Mouse (Mus musculus) R1 (cell line): ENCODE measurements around the gene Ooep.
"Not testable (repeated sequence)": the region's sequence is repeated elsewhere in the genome, so short reads cannot be mapped to it uniquely, and the experiment has no call there.

Experiments used
- DNase-seq: peaks from one replicate; pipeline ENCODE4 v3.0.0-alpha.2; 2018; ENCODE audit warnings: low read depth, low spot score

Gene Ooep

GRCm38 (mm10) chr9:78367959-78368358, 10.6 kb downstream of the Ooep start, which contains the start of gene Dppa5a:
Gene Dppa5a, minus strand, starts transcription at chr9:78368177.
- peak; percentile 95 for DNase-seq

DNA sequence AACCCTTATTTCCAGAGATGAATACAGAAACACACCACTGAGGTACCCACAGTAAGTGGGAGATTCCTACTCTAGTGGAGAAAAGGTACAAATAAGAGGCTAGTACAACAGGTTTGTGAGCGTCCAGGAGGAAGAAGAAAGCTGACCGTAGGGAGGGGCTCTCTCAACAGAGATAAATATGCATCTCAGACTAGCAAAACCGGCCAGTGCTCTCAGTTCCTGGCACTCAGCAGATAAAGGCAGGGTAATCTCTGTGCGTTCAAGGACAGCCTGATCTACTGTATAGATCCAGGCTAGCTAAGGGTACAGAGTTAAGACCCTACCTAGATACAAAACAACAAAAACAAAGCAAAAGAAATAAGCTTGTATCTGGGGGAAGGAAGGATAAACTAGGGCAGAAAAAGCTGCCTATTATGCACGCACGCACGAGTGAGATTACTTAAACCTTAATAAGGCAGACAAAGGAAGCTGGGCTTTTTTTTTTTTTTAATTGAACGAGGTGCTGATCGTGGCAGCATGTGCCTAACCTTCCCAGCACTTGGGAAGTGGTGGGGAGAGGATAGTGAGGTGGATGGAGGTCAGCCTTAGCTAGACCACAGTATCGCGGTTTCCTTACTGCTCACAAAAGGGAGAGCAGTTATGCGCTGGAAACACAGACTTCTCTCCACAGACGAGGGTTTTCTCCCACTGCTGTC, 12.5 kb downstream of the Ooep start:
- DNase-seq, result peak; percentile 75

- DNase-seq, result peak; percentile 95
Measured at GRCm38 (mm10) chr9:78364701-78365100, 13.8 kb downstream of the Ooep start.

DNA sequence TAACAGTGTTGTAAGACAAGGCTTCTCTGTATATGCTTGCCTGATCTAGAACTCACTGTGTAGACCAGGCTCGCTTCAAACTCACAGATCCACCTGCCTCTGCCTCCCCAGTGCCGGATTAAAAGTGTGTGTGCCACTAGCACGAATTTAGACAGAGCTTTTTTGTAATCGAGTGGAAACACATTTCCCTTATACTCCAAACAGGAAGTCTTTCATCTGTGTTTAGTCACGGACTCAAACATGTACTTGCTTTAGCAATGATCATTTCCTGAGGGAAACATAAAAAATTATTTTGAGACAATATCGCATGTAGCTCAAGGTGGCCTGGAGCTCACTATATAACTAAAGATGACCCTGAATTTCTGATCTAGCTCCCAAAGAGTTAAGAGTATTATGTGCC, 15.2 kb downstream of the Ooep start:
- DNase-seq, result no peak

GRCm38 (mm10) chr9:78360484-78360872, 18.0 kb downstream of the Ooep start:
- DNase-seq, result peak; percentile 83

DNA sequence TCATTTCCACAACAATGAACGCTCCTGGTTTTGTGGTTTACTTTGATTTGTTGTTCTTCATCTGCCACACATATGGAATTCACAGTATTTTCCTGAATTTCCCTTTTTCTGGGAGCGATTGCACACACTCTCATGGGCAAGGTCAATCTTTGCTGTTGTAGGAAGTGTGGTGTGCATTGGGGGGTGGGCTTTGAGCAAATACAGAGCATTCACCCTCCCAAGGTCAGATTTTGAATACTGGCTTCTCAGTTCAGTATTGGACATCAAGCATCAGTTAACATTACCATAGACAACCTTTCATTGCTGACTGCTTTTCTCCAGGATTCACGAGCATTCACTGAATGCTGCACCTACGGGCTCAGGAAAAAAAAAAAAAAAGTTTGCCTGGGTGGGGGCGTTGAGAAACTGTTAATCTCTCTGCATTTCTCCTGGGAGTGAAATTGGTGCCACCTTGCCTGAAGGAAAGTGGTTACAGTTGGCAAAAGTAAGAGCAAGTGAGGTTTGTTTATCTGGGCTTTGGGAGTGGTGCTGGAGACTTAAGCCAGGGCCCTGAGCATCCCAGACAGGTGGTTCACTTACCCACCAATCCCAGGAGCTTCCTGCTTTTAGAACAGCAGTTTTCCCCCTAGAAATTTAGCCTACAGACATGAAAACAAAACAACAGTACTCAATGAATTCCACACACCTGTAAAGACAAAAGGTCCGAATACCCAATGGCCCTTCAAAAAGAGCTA, 18.6 kb downstream of the Ooep start:
- peak; percentile 78 for DNase-seq

GRCm38 (mm10) chr9:78358053-78358452, 20.5 kb downstream of the Ooep start:
- peak; percentile 96 for DNase-seq

- DNase-seq, result no peak
Measured at GRCm38 (mm10) chr9:78355611-78356010, 22.9 kb downstream of the Ooep start, which contains the start of gene Gsta2. Gene Gsta2, minus strand, starts transcription at chr9:78355788.

DNA sequence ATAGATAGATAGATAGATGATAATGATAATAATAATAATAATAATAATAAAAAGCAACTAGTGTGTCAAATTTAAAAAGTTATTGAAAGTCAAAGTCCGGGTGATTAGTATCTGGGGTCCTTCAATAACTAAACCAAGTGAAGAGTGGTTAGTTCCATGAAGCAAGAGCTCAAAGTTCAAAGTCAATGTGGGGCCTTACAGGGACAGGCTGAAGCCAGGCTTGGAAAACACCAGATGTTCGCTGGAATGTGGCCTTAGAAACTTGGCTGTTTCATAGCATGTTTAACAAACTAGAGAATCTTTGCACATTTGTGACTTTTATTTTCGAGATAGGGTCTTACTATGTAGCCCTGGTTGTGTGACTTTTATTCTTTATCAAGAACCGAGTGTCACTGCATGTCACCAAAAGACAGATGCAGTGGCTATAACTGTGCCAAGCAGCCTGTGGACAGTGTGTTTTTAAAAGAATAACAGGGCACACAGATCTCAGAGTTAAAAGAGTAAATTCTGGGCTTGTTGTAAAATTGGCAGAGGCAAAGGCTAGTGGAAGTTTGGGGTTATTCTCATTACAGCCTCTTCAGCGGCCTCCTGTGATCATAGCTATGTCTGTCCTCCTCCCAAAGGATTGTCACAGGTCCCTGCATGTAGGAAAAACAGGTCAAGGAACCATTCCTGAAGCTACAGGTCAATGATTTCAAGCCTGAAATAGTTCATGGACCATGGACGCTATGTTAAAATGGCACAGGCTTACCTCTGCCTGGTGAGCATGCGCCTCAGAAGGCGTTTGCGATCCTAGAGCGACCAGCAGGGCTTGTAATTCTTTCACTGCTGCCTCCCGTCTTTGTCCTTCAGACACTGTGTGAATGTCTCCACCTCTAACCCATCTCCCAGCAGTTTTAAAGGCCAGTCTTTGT, 23.6 kb downstream of the Ooep start:
- no peak for DNase-seq

GRCm38 (mm10) chr9:78351504-78352220, 26.9 kb downstream of the Ooep start:
- no peak for DNase-seq

DNA sequence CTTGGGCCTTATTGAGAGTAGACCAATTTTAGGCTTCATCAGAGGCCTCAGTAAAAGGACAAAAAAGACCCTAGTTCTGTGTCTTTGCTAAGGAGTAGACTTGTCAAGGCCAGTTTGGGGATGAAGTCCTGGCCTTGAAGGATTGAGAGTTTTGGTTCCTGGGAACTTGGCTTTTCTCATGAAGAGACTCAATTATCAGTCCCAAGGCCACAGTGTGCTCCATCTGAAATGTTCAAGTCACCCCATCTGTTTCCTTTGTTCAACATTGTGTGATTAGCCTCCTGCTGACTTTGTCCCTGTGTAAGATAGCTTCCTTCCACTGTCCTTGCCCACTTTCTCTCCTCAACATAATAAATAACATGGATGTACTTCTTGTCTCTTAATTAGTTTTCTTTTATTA, 28.5 kb downstream of the Ooep start:
- DNase-seq, result peak; percentile 76

- DNase-seq, result not testable (repeated sequence)
Measured at GRCm38 (mm10) chr9:78349141-78349540, 29.4 kb downstream of the Ooep start.

GRCm38 (mm10) chr9:78348206-78349004, 30.1 kb downstream of the Ooep start:
- not testable (repeated sequence) for DNase-seq

DNA sequence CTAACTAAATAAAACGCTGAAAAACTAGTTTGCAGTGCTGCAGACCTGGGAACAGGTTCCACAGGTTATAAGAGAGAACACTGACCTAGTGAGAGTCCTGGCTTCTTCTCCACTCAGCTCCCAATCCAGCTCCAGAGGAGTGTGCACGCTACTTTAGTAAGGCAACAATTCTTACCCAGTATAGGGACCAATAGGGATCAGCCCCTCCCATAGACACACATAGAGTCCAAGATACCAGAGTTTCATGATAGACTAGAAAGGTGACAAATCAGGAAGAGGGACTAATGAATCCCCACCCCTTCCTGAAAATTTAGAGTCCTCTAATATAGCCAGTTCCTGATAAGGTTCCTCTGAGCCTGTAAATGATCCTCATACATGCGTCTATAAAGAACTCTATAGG, 31.5 kb downstream of the Ooep start:
- no peak for DNase-seq

DNA sequence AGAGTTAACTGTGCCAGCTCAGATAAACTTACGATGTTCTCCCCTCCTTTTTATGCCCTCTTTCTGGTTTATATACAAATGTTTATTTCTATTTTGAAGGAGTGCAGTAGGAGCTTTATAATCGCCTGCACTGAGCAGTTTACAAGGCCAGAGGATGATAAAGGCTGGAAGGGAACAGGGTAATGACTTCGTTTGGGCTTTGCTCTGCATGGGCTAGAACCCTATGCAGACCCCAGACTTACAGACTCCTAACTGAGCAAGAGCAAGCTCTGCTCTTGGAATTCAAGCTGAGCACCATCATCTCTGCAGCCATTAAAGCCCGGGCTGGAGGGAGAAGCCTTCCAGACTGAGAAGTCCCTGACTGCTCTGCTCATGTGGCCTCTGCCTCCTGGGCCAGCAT, 33.3 kb downstream of the Ooep start:
- not testable (repeated sequence) for DNase-seq

GRCm38 (mm10) chr9:78343055-78343454, 35.5 kb downstream of the Ooep start:
- DNase-seq, result peak; percentile 21

- not testable (repeated sequence) for DNase-seq
Measured at GRCm38 (mm10) chr9:78342494-78342893, 36.0 kb downstream of the Ooep start.

- DNase-seq, result peak; percentile 72
Measured at GRCm38 (mm10) chr9:78340324-78340723, 38.2 kb downstream of the Ooep start.

DNA sequence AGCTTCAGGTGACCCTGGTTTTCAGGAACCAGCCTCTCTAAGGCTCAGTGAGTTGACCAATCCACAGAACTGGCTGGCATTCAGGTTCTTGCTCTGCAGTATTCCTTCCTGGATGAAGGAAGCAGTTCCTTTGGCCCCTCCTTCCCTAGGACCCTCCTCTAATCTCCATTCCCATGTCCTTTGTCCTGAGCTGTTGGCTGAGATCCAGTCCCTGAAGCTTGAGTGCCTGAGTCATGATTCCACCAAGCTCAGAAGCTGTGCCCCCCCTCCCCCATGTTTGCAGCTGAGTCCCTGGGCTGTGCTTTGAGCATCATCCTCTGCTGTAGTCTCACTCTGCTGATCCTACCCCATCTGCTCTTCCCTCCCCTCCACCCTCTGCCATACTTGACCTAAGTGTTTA, 41.5 kb downstream of the Ooep start:
- DNase-seq, result peak; percentile 13

DNA sequence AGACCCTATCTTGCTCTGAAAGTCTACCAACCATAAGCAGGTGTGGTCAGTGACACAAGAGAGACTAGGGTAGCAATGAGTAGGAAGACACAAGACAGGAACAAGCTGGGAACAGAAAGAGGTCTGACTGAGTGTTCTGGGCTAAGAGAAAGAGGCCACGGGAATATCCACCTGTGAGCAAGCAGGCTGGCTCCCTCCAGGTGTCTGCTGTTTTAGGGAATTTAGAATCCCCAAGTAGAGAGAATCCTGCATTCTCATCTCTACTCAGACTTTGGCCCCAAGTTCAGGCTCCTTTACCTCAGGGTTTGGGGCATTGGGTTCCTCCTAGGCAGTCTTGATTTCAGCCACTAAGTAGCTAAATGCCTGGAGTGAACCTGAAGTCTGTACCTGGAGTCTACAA, 51.2 kb downstream of the Ooep start, which contains the start of gene Omt2b:
Omt2b (plus strand) TSS at position 301 of the 400 bp plus-strand sequence.
- DNase-seq, result not testable (repeated sequence)
